Mouse (Mus musculus) kidney, postnatal 0 days (tissue): ENCODE results near the gene Fbxl15. TPM values are rescaled to one million over a fixed set of nuclear protein-coding genes. Genes with fewer than 3 reads are reported as not detected.
A peak's percentile ranks its signal among the peaks of the same experiment; 100 is the strongest.

Experiments used
- ATAC-seq: fragments of 200-750 bp; cut with Nextera tagmentation; replicated peaks from 2 replicates; pipeline ENCODE4 v1.8.0; 2017; ENCODE audit warnings: low read depth, moderate number of reproducible peaks, moderate TSS enrichment, moderate library complexity; ENCODE audit not compliant: low FRiP score
- DNase-seq: peaks from one replicate; pipeline ENCODE4 v3.0.0-alpha.2; 2016; ENCODE audit warnings: low spot score
- H3K27ac ChIP-seq: fragments of 300-500 bp; sonication (generic); 2 replicates; pipeline ENCODE4 v1.5.1; 2014; ENCODE audit warnings: mild to moderate bottlenecking
- H3K27me3 ChIP-seq: fragments of 300-500 bp; sonication (generic); 2 replicates; pipeline ENCODE4 v1.6.1; 2014; ENCODE audit warnings: low read length, mixed read lengths; ENCODE audit not compliant: insufficient read depth
- H3K36me3 ChIP-seq: fragments of 300-500 bp; sonication (generic); 2 replicates; pipeline ENCODE4 v1.6.1; 2014; ENCODE audit warnings: low read length, mixed read lengths; ENCODE audit not compliant: insufficient read depth
- H3K4me1 ChIP-seq: fragments of 300-500 bp; sonication (generic); replicated peaks from 2 replicates; pipeline ENCODE4 v1.6.1; 2014; ENCODE audit warnings: antibody characterized with exemption, low read length, mixed read lengths; ENCODE audit not compliant: insufficient read depth
- H3K4me2 ChIP-seq: fragments of 300-500 bp; sonication (generic); 2 replicates; pipeline ENCODE4 v1.6.1; 2014; ENCODE audit warnings: mild to moderate bottlenecking, low read length, moderate library complexity, mixed read lengths
- H3K4me3 ChIP-seq: fragments of 300-500 bp; sonication (generic); replicated peaks from 2 replicates; pipeline ENCODE4 v1.5.1; 2014; ENCODE audit warnings: low read depth, low read length
- H3K9ac ChIP-seq: fragments of 300-500 bp; sonication (generic); 2 replicates; pipeline ENCODE4 v1.6.1; 2014; ENCODE audit warnings: low read depth, low read length
- H3K9me3 ChIP-seq: fragments of 300-500 bp; sonication (generic); replicated peaks from 2 replicates; pipeline ENCODE4 v1.6.1; 2016; ENCODE audit warnings: low read length, inconsistent platforms, mixed read lengths
- CTCF ChIP-seq: IDR thresholded peaks from 2 replicates; pipeline ENCODE4 v1.5.1; 2016; ENCODE audit warnings: antibody characterized with exemption, low read depth, mild to moderate bottlenecking, moderate library complexity
- WGBS: fragments of 180-500 bp; shearing (Covaris S2); extraction: QIAGEN DNeasy Blood & Tissue Kit; methylation state at CpG from one replicate; pipeline ENCODE4 v1.1.7; 2014; 5-methylcytosine and 5-hydroxymethylcytosine counted together
- polyA plus RNA-seq: library from polyadenylated mRNA; unstranded; fragments of >200 nt; fragmentation: Nextera tagmentation; extraction: Ambion mirVana; gene quantifications from 2 replicates; pipeline ENCODE4 v1.2.1, GENCODE M21; 2015

Gene Fbxl15
- polyA plus RNA-seq, 1 experiment from 2014 or later, result 33.8 TPM

DNA sequence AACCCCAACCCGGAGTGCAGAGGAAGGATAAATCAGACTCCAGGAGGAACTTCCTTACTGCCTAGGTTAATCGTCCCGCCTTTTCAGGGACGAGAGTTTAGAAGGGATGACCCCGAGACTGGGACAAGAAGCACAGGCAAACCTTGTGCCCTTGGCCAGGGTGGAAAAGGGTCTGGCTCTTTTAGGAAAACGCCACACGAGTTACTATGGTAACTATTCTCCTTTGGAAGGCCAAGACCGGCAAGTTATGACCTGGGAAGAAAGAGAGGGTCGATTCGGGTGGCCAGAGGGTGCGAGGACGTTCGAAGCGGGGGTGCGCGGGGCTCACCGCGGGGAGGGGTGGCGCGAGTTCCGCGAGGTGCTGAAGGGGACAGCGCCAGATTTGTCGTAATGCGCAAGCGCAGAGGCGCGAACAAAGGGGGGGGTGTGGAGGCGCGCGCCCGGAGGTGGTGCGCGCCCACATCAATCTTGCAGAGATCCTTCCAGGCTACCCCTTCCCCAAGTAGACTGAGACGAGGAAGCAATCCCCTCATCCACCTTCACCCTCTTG, 1.2 kb upstream of the Fbxl15 start, which contains the start of gene Psd:
Gene Psd, minus strand, starts transcription at position 401 of the 550 bp plus-strand sequence.
- DNase-seq (peak; percentile 32), ATAC-seq (no peak)
- Histone ChIP-seq H3K4me3 (peak within 1 kb of the TSS; percentile 58), H3K4me2 (peak within 1 kb of the TSS; percentile 89), H3K27ac (peak within 1 kb of the TSS; percentile 84), H3K27me3 (peaks cover 25% of the 10 kb centered on the region), H3K36me3 (peaks cover 13% of the 10 kb centered on the region), H3K4me1 (peaks cover 19% of the 10 kb centered on the region), H3K9ac (peak within 1 kb of the TSS; percentile 70), H3K9me3 (no peaks in the 10 kb centered on the region)
- under 1% methylated on average over 35 of the region's 35 CpGs for WGBS
- TF ChIP-seq CTCF, result no peak

- Histone ChIP-seq H3K4me3 (peak overlapping the region; percentile 58), H3K4me1 (peaks cover 19% of the 10 kb centered on the region), H3K36me3 (peaks cover 16% of the 10 kb centered on the region), H3K27me3 (peaks cover 24% of the 10 kb centered on the region), H3K4me2 (peak overlapping the region; percentile 89), H3K9me3 (no peaks in the 10 kb centered on the region), H3K27ac (peak overlapping the region; percentile 84), H3K9ac (peak overlapping the region; percentile 70; the same call in 1 of the 2 replicates)
- TF ChIP-seq CTCF, result no peak
- ATAC-seq, result no peak
- WGBS, result 32% methylated on average over 14 of the region's 14 CpGs
- DNase-seq, result no peak
Measured at GRCm38 (mm10) chr19:46327531-46328064, 386 bp upstream of the Fbxl15 start.

- ATAC-seq, result peak; percentile 2; the same call in 1 of the 2 replicates
- WGBS, result 2% methylated on average over 54 of the region's 54 CpGs
- TF ChIP-seq CTCF, result no peak
Measured at GRCm38 (mm10) chr19:46329031-46329641, 1.2 kb downstream of the Fbxl15 start.

GRCm38 (mm10) chr19:46329951-46330350, 2.0 kb downstream of the Fbxl15 start:
- ATAC-seq (peak; percentile 53; the same call in 1 of the 2 replicates), DNase-seq (peak; percentile 90)
- Histone ChIP-seq H3K4me1 (peaks cover 19% of the 10 kb centered on the region), H3K36me3 (peaks cover 16% of the 10 kb centered on the region), H3K9me3 (no peaks in the 10 kb centered on the region), H3K27me3 (peaks cover 19% of the 10 kb centered on the region), H3K27ac (peak overlapping the region; percentile 84), H3K4me2 (peak overlapping the region; percentile 89), H3K4me3 (no peak overlapping the region), H3K9ac (0 out of 2 replicates have a peak overlapping the region, but pooled peaks have one; percentile 25)
- TF ChIP-seq CTCF, result peak; percentile 93
- WGBS, result 5% methylated on average over 16 of the region's 16 CpGs

More at GRCm38 (mm10) chr19:46329031-46329641, 1.2 kb downstream of the Fbxl15 start:
- Histone ChIP-seq H3K27me3 (peaks cover 19% of the 10 kb centered on the region), H3K36me3 (peaks cover 16% of the 10 kb centered on the region), H3K9ac (peak overlapping the region; percentile 70), H3K4me1 (peaks cover 19% of the 10 kb centered on the region), H3K4me2 (peak overlapping the region; percentile 89), H3K4me3 (peak overlapping the region; percentile 58), H3K9me3 (no peaks in the 10 kb centered on the region), H3K27ac (peak overlapping the region; percentile 84)
- DNase-seq, result no peak

GRCm38 (mm10) chr19:46330696-46331095, 2.7 kb downstream of the Fbxl15 start:
- ATAC-seq, result no peak
- no peak overlapping the region for H3K9ac ChIP-seq
- H3K9me3 ChIP-seq, result no peaks in the 10 kb centered on the region
- H3K27me3 ChIP-seq, result peaks cover 12% of the 10 kb centered on the region
- WGBS, result 91% methylated on average over 12 of the region's 12 CpGs
- no peak overlapping the region for H3K4me2 ChIP-seq
- no peak overlapping the region for H3K27ac ChIP-seq
- H3K36me3 ChIP-seq, result peaks cover 16% of the 10 kb centered on the region
- no peak for DNase-seq
- H3K4me1 ChIP-seq, result peaks cover 19% of the 10 kb centered on the region
- no peak overlapping the region for H3K4me3 ChIP-seq
- no peak for TF ChIP-seq CTCF

GRCm38 (mm10) chr19:46331326-46331725, 3.3 kb downstream of the Fbxl15 start:
- DNase-seq, result no peak
- WGBS, result 94% methylated on average over 14 of the region's 14 CpGs
- H3K27ac ChIP-seq, result no peak overlapping the region
- peaks cover 16% of the 10 kb centered on the region for H3K36me3 ChIP-seq
- H3K27me3 ChIP-seq, result peaks cover 6% of the 10 kb centered on the region
- H3K4me3 ChIP-seq, result no peak overlapping the region
- H3K4me2 ChIP-seq, result no peak overlapping the region
- no peak for TF ChIP-seq CTCF
- ATAC-seq, result no peak
- no peak overlapping the region for H3K9ac ChIP-seq
- H3K9me3 ChIP-seq, result no peaks in the 10 kb centered on the region
- H3K4me1 ChIP-seq, result peaks cover 19% of the 10 kb centered on the region
